Mouse (Mus musculus) liver, embryonic 13.5 days (tissue): Measurements from ENCODE around the gene Nvl. TPM values are rescaled to one million over a fixed set of nuclear protein-coding genes. Genes with fewer than 3 reads are reported as not detected.

Experiments used
- polyA plus RNA-seq: library from polyadenylated mRNA; unstranded; fragments of >200 nt; fragmentation: Nextera tagmentation; extraction: Ambion mirVana; gene quantifications from 2 replicates; pipeline ENCODE4 v1.2.1, GENCODE M21; 2015

The Nvl gene
- polyA plus RNA-seq, 1 experiment from 2014 or later, result 13.8 TPM

Other genes with a start within 250 kb of the Nvl start
- gene Pycr2, start 239.9 kb downstream of the Nvl start, polyA plus RNA-seq, result 122 and 128 TPM in 2 replicates
- gene Lefty1, start 209.2 kb downstream of the Nvl start, polyA plus RNA-seq, result 6.0 and 6.5 TPM in 2 replicates
- 5.2 and 7.5 TPM in 2 replicates for gene Tmem63a, start 201.9 kb downstream of the Nvl start, polyA plus RNA-seq
- gene Ephx1, start 123.3 kb downstream of the Nvl start, polyA plus RNA-seq, result 3.5 and 3.7 TPM in 2 replicates
- gene 9130409I23Rik, start 93.0 kb downstream of the Nvl start, polyA plus RNA-seq, result 0.09 TPM in 1 of 2 replicates, not detected in the other
- 57.1 and 58.9 TPM in 2 replicates for gene Cnih4, start 489 bp upstream of the Nvl start, polyA plus RNA-seq
- gene Wdr26, start 67.8 kb upstream of the Nvl start, polyA plus RNA-seq, result 55.6 and 62.5 TPM in 2 replicates
- gene Cnih3, start 208.4 kb upstream of the Nvl start, polyA plus RNA-seq, result not detected in 2 replicates